Mouse (Mus musculus): ENCODE results near the gene Slc9a4. TPM values are rescaled to one million over a fixed set of nuclear protein-coding genes. Genes with fewer than 3 reads are reported as not detected.
"Not testable (repeated sequence)": the region's sequence is repeated elsewhere in the genome, so short reads cannot be mapped to it uniquely, and the experiment has no call there.

The Slc9a4 gene
- polyA plus RNA-seq, 1 experiment: 0.20 TPM

DNA sequence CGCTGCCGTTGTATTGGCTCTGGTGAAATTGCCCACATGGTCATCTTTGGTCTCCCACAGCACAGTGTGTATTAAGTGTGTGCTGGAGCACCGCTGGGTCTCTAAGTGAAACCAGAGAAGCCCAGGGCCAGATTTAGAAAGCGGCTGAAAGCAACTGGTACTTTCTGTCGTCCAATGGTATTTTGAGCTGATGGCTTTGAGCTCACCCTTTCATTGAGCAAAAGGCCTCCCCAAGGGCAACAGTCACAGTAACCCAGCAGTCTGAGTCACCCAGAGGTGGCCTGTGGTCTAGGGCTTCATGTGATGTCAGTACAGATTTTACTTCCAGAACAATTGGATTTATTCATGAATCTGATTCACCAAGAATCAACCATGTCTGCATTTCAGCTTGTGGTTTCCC lies 6.9 kb downstream of the Slc9a4 start:
- Histone ChIP-seq H3K4me1 (ENCODE audit: control insufficient read depth, insufficient read depth, low read length) (no peaks in the 10 kb centered on the region), H3K4me3 (replicated peaks; ENCODE audit: insufficient read depth, low read depth, low read length) (no peak overlapping the region), H3K27ac (ENCODE audit: insufficient read depth, low read length) (no peak overlapping the region), H3K27me3 (ENCODE audit: control insufficient read depth, insufficient read depth, low read length) (no peaks in the 10 kb centered on the region)
- WGBS: 80% methylated on average over 5 of the region's 5 CpGs
- TF ChIP-seq POLR2A (IDR thresholded peaks at IDR 0.05; ENCODE audit: borderline replicate concordance, insufficient read depth, low read length) (no peak), CTCF (IDR thresholded peaks at IDR 0.05; ENCODE audit: borderline replicate concordance, insufficient read depth, low read depth, low read length) (no peak)
- DNase-seq: no peak

DNA sequence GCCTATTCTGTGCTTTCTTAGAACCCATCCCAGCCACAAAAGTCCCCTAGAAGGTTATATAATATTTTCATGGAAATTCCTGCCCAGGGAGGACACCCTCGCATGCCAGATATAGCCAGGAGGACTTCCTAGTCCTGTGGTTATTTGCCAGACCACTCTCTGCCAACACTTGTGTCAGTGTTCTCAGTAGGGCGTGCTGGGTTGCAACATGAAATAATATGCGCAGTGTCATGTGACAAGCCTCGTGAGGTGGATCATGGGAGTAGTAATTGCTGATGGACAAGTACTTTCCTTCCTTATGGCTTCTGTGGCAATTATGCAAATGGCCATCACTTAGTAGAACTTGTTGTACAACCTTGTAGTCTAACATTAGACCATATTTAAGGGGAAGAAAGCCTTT lies 11.1 kb downstream of the Slc9a4 start:
- no peaks in the 10 kb centered on the region for H3K4me1 ChIP-seq (ENCODE audit: control insufficient read depth, insufficient read depth, low read length)
- WGBS: 78% methylated on average over 4 of the region's 4 CpGs
- H3K4me3 ChIP-seq (replicated peaks; ENCODE audit: insufficient read depth, low read depth, low read length): no peak overlapping the region
- no peak overlapping the region for H3K27ac ChIP-seq (ENCODE audit: insufficient read depth, low read length)
- DNase-seq: no peak
- no peaks in the 10 kb centered on the region for H3K27me3 ChIP-seq (ENCODE audit: control insufficient read depth, insufficient read depth, low read length)
- no peak for TF ChIP-seq POLR2A (IDR thresholded peaks at IDR 0.05; ENCODE audit: borderline replicate concordance, insufficient read depth, low read length)
- no peak for TF ChIP-seq CTCF (IDR thresholded peaks at IDR 0.05; ENCODE audit: borderline replicate concordance, insufficient read depth, low read depth, low read length)

DNA sequence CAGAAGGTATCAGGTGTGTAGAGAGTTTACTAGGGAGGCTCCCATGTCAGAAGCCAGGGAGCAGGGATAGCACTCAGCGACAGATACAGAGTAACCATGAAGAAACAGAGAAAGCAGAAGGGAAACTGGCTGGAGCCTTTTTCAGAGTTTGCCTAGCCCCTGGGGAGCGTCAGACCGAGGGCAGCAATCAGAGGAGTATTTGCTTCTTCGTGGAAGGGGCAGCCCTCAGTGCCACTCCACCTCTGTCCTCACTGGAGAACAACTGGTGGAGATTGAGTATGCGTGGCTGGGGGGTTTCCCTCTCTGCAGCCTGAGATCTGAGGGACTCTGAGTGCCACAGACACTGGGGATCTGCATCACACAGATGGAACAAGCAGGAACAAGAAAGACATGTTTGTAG lies 17.9 kb downstream of the Slc9a4 start:
- no peak for TF ChIP-seq CTCF (IDR thresholded peaks at IDR 0.05; ENCODE audit: borderline replicate concordance, insufficient read depth, low read depth, low read length)
- TF ChIP-seq POLR2A (IDR thresholded peaks at IDR 0.05; ENCODE audit: borderline replicate concordance, insufficient read depth, low read length): no peak
- no peak overlapping the region for H3K4me3 ChIP-seq (replicated peaks; ENCODE audit: insufficient read depth, low read depth, low read length)
- H3K4me1 ChIP-seq (ENCODE audit: control insufficient read depth, insufficient read depth, low read length): no peaks in the 10 kb centered on the region; the same call in 1 of the 2 replicates
- H3K27me3 ChIP-seq (ENCODE audit: control insufficient read depth, insufficient read depth, low read length): no peaks in the 10 kb centered on the region
- H3K27ac ChIP-seq (ENCODE audit: insufficient read depth, low read length): no peak overlapping the region
- WGBS: 63% methylated on average over 5 of the region's 5 CpGs
- no peak for DNase-seq

DNA sequence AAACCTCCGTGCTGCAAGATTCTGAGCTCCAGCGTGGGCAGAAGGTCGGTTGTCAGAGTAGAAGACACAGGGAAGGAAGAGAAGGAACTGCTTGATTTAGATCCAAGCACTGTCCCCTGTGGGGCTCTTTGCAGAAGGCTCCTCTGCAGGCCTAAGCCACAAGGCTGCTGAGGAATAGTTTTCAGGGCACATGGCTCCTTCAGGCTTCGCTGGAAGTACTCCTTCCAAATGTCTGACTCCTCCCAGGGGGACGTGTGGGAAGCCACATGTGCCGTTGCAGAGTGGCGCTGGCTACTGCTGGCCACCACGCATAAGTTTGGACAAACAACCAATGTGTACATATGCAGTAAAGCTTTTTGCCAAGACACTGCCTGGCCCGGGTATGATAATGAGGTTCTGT lies 19.8 kb downstream of the Slc9a4 start:
- not testable (repeated sequence) for H3K27ac ChIP-seq (ENCODE audit: insufficient read depth, low read length); H3K4me1 ChIP-seq (ENCODE audit: control insufficient read depth, insufficient read depth, low read length); DNase-seq; H3K27me3 ChIP-seq (ENCODE audit: control insufficient read depth, insufficient read depth, low read length); H3K4me3 ChIP-seq (replicated peaks; ENCODE audit: insufficient read depth, low read depth, low read length)
- WGBS: 73% methylated on average over 9 of the region's 9 CpGs

DNA sequence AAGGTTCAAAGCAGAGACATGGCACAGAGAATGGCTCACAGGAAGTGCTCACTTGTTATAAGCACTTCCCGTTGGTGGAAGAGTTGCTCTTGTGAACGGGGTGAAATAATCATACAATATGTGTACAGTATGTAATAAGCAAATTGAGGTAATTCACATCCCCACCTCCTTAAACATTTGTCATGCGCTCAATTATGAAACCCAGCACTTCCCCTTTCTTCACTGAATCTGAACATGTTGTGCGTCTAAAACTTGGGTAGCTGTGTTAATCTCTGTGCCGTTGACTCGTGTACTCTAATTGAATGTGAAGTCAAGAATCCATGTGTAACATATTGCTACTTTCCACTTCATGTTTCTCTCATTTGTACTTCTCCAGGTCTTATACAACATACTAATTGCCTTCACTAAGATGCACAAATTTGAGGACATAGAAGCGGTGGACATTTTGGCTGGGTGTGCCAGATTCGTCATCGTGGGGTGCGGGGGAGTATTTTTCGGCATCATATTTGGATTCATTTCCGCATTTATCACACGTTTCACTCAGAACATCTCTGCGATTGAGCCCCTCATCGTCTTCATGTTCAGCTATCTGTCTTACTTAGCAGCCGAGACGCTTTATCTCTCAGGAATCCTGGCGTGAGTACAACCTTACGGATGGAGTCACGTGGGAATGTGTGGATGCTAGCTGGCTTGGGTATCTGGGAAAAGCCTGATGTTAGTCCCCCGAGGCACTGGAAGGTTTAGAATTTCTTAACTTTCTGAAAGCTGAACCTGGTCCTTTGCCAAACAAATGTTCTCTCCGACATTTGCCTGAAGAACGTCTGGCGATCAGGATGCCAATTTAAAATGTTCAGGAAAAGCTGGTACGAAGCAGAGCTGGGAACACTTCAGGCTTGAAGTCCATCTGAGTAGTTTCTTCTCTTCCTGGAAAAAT lies 20.8 kb downstream of the Slc9a4 start:
- H3K4me3 ChIP-seq (replicated peaks; ENCODE audit: insufficient read depth, low read depth, low read length): no peak overlapping the region
- H3K27ac ChIP-seq (ENCODE audit: insufficient read depth, low read length): no peak overlapping the region
- no peaks in the 10 kb centered on the region for H3K27me3 ChIP-seq (ENCODE audit: control insufficient read depth, insufficient read depth, low read length)
- TF ChIP-seq CTCF (IDR thresholded peaks at IDR 0.05; ENCODE audit: borderline replicate concordance, insufficient read depth, low read depth, low read length): no peak
- no peak for TF ChIP-seq POLR2A (IDR thresholded peaks at IDR 0.05; ENCODE audit: borderline replicate concordance, insufficient read depth, low read length)
- DNase-seq: no peak
- 54% methylated on average over 25 of the region's 25 CpGs for WGBS
- H3K4me1 ChIP-seq (ENCODE audit: control insufficient read depth, insufficient read depth, low read length): no peaks in the 10 kb centered on the region; the same call in 1 of the 2 replicates

DNA sequence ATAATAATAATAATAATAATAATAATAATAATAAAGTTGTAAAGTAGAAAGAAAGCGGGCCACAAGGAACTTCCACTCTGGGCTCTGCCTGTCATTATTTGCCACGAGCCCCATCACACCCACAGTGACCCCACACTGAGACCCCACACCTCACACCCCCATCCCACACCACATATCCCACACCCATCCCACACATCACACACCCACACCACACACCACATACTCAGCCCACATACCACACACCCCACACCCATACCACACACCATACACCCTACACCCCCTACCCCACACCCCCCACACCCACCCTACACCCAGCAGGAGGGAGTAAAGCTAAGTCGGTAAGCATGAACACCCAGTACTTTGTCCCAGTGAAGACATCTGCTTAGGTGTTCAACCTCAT lies 21.6 kb downstream of the Slc9a4 start:
- WGBS: 67% methylated on average over 3 of the region's 3 CpGs
- no peaks in the 10 kb centered on the region; the same call in 1 of the 2 replicates for H3K4me1 ChIP-seq (ENCODE audit: control insufficient read depth, insufficient read depth, low read length)
- DNase-seq: no peak
- no peaks in the 10 kb centered on the region for H3K27me3 ChIP-seq (ENCODE audit: control insufficient read depth, insufficient read depth, low read length)
- H3K4me3 ChIP-seq (replicated peaks; ENCODE audit: insufficient read depth, low read depth, low read length): no peak overlapping the region
- no peak overlapping the region for H3K27ac ChIP-seq (ENCODE audit: insufficient read depth, low read length)
- no peak for TF ChIP-seq POLR2A (IDR thresholded peaks at IDR 0.05; ENCODE audit: borderline replicate concordance, insufficient read depth, low read length)
- TF ChIP-seq CTCF (IDR thresholded peaks at IDR 0.05; ENCODE audit: borderline replicate concordance, insufficient read depth, low read depth, low read length): no peak

DNA sequence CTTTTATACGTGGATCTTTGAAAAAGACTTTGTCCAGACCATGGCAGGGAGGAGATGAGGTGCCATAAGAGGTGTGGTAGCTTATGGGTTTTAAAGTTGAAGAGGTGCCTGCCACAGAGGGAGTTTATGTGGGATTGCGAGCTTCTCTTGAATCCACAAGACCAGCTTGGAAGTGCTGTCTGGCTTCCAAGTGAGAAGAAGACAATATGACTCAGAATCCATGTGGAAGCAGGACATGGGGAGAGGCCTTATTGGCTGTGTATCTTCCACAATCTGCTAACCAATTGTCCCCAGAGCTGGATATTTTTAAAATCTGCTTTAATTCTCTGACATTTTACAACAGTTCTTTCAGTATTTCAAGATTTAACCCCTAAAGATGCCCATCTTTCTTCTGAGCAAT lies 33.3 kb downstream of the Slc9a4 start:
- WGBS: 78% methylated on average over 2 of the region's 2 CpGs
- TF ChIP-seq CTCF (IDR thresholded peaks at IDR 0.05; ENCODE audit: borderline replicate concordance, insufficient read depth, low read depth, low read length) (no peak), POLR2A (IDR thresholded peaks at IDR 0.05; ENCODE audit: borderline replicate concordance, insufficient read depth, low read length) (no peak)
- no peak overlapping the region for H3K27ac ChIP-seq (ENCODE audit: insufficient read depth, low read length)
- no peak for DNase-seq
- no peaks in the 10 kb centered on the region for H3K27me3 ChIP-seq (ENCODE audit: control insufficient read depth, insufficient read depth, low read length)
- no peaks in the 10 kb centered on the region for H3K4me1 ChIP-seq (ENCODE audit: control insufficient read depth, insufficient read depth, low read length)
- H3K4me3 ChIP-seq (replicated peaks; ENCODE audit: insufficient read depth, low read depth, low read length): no peak overlapping the region

DNA sequence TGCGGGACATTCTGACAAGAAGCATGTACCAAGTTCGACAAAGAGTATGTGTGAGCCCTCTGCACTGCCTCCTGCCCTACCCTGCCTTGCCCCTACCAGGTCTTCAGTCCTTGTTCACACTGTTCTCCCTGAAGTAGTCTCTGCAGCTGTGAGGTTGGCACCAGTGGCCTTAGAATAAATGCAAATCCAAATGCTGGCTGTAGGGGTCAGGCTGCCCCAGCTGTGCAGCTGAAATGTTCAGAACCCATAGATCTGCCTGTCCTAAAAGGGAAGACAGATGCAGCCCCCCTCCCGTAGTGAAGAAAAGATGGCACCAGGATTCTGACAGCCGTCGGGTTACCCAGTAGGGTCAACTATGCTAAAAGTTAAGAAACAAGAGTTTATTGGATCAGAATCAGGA lies 39.2 kb downstream of the Slc9a4 start:
- TF ChIP-seq CTCF (IDR thresholded peaks at IDR 0.05; ENCODE audit: borderline replicate concordance, insufficient read depth, low read depth, low read length) (no peak), POLR2A (IDR thresholded peaks at IDR 0.05; ENCODE audit: borderline replicate concordance, insufficient read depth, low read length) (no peak)
- 73% methylated on average over 5 of the region's 5 CpGs for WGBS

More for the DNA sequence above, 39.2 kb downstream of the Slc9a4 start:
- no peak for DNase-seq
- Histone ChIP-seq H3K27me3 (ENCODE audit: control insufficient read depth, insufficient read depth, low read length) (no peaks in the 10 kb centered on the region), H3K4me3 (replicated peaks; ENCODE audit: insufficient read depth, low read depth, low read length) (no peak overlapping the region), H3K4me1 (ENCODE audit: control insufficient read depth, insufficient read depth, low read length) (no peaks in the 10 kb centered on the region), H3K27ac (ENCODE audit: insufficient read depth, low read length) (no peak overlapping the region)
